Mouse (Mus musculus) layer of hippocampus, adult 8-10 months (tissue): ENCODE data around the gene Baz1b. TPM values are rescaled to one million over a fixed set of nuclear protein-coding genes. Genes with fewer than 3 reads are reported as not detected.

ENCODE experiments used
- DNase-seq, 2 experiments: peaks; one replicate each; pipeline ENCODE4 v3.0.0; 2022; ENCODE audit warnings: low spot score in 2 of 2
- total RNA-seq, 4 experiments: library from RNA; stranded (reverse); gene quantifications; 2 replicates each; pipeline ENCODE4 v1.2.4; 2022

Gene Baz1b
- 10 to 100 TPM; 67.3 to 95.8 (median 83.4) TPM for total RNA-seq

DNA sequence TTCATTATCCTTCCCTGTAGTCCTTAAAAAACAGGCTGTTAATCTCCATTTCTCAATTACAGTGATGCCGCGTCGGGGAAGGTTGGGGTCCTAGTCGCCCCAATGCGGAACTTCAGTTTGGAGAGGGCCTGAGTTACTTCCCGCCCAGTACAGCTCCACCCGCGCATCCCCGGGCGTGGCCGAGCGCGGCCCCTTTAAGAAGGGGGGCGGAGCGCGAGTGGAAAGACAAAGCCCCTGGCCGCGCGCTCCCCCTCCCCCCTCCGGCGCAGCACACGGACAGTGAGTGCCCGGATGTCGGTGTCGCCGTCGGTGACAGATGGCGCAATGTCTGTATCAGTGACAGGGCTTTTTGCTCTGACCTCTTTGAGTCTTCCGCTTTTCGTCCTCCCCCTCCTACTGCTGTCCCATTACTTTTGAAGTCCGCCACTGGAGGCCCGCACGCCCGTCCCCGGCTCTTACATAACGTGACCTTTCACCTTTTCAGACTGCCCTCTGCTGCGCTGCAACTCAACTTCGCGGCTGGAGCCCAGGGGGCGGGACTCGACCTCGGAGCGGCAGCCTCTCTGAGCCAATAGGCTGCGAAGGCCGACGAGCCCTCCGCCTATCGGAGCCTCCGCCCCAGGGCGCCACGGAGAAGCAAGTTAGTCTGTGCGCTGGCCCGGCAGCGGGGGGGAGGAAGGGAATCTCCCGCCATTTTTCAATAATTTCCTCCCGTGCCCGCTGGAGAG is at the start of gene Baz1b:
Baz1b (plus strand) TSS at position 644 of the 728 bp plus-strand sequence.
- DNase-seq, result peak; percentile 98

DNA sequence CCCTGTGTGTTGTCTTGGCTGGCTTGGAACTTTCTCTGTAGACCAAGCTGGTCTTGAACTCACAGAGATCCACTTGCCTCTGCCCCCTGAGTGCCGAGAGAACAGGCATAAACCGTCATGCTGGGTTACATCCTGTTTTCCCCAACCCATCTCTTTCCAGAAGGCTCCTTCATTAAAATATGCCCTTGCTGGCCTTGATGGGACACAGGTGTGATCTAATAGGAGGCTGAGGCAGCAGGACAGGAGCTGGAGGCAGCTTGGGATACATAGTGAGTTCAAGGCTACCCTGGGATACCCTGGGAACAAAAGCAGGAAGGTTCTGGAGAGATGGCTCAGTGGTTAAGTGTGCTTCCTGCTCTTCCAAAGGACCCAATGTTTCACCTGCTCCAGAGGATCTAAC is 47.2 kb upstream of the Baz1b start:
- no peak for DNase-seq

DNA sequence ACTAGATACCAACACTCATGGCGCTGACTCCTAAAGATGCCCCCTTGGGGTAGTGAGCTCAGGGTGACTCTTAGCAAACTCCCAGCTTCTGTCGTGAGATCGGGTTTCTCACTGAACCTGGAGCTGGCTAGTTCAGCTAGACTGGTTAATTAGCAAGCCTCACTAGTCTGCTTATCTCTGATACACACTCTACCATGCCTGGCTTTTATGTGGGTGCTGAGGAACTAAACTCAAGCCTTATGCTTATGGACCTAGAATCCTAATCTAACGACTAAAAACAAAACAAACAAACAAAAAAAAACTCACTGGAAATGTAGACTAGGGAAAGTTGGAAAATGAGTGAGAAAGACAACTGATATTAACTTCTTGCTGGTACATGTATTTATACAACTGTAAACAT is 42.6 kb upstream of the Baz1b start:
- no peak for DNase-seq

DNA sequence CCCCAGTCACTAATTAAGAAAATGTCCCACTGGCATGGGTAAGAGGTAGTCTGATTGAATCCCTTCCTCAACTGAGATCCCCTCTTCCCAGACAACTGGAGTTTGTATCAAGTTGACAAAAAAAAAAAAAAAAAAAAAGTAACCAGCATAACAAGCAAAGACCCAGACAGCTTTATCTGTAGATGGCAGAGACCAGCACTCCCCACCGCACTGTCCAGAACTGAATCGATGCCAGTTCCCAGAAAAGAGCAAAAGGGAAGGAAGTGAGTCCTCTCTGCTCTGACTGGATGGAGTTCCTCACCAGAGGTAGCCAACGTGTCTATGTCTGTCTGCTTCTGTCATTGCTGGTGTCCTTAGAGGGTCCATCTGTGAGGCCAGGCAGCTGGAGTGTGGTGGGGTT is 41.5 kb upstream of the Baz1b start:
- no peak for DNase-seq

DNA sequence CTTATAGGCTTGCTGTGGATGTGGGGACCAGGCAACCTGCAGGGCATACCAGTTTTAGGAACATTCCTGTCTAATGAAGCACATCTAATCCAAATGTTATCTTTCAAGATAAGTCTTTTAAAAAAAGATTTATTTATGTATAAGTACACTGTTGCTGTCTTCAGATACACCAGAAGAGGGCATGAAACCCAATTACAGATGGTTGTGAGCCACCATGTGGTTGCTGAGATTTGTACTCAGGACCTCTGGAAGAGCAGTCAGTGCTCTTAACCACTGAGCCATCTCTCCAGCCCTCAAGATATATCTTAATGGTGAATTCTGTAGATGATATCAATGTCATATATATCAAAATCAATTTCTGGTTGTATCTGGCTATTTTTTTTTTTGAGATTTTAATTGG is 41.1 kb upstream of the Baz1b start:
- no peak for DNase-seq

DNA sequence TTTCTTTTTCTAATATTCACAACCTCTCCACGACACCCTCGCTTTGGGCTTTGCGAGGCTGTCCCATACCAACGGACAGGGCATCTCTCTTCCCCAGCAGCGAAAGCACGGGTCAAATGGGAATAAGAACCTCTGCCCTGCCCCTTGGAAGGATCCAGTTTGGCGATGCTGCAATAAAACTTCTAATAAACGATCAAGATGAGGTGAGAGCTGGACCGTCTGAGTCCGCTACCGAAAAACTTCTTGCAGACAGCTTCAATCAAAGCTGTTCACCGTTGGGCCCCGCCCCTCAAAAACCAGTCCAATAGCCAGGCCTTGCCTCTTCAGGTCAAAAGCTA is 38.4 kb upstream of the Baz1b start:
- DNase-seq, result no peak

DNA sequence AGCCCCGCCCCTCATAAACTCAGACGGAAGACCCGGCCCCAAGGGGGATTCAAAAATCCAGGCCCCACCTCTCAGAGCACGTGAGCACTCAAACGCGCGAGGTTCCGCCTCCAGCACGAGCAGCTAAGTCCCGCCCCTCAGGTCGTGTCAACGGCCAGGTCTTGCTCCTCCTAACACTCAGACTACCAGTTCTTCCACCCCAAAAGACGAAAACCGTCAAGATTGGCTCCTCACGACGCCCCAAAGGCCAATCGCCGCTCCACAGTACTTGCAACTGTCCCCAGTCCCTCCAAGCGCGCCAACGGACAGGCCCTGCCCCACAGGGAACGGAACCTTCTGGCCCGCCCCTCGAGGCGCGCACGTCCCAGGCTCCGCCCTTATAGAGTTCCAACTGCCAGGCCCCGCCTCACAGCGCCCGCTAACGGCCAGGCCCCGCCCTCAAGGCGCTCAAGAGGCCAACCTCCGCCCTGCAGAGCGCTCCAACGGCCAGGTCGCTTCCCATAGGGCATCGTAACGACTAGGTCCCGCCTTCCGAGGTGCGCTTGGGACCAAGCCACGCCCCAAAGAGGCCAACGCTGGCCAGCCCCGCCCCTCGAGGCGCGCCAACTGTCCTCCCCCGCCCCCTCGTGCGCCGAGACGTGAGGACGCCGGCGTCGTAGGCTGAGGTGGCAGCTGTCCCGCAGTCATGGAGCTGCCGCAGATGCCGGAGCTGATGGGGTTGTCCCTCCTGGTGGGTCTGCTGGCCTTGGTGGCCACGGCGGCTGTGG is 37.8 kb upstream of the Baz1b start, which contains the start of gene Tbl2:
Tbl2 (plus strand) TSS at position 605 of the 767 bp plus-strand sequence.
- DNase-seq, result peak; percentile 97 to 98

DNA sequence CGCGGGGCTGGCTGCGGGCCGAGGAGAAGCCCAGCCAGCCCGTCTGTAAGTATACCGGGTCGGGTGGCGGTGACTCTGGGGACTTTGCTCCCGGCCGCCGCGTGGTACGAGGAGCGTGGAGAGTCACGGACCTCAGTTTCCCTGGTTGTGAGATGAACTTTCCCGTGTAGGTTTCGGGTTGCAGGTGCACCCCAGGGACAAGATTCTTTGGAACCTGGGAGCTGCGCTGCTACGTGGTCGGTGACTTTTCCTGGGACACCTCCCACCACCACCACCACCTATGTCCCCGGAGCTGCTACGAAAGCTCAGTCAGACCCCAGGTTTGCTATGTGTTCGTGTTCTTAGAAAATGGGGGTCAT is 37.3 kb upstream of the Baz1b start:
- DNase-seq, result no peak

DNA sequence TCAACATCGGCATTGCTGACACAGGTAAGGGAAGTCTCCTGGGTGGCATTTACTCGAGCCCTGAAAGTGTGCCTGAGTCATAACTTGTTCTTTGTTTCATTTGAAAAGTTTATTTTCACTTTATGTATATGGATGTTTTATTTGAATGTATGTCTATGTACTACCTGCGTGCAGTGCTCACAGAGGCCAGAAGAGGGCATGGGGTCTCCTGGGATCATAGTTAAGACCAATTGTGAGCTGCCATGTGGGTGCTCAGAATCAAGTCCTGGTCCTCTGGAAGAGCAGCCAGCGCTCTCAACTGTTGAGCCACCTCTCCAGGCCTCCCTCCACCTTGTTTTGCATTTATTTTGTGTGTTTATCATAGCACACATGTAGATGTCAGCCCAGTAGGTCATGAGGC is 30.6 kb upstream of the Baz1b start:
- DNase-seq, result no peak

DNA sequence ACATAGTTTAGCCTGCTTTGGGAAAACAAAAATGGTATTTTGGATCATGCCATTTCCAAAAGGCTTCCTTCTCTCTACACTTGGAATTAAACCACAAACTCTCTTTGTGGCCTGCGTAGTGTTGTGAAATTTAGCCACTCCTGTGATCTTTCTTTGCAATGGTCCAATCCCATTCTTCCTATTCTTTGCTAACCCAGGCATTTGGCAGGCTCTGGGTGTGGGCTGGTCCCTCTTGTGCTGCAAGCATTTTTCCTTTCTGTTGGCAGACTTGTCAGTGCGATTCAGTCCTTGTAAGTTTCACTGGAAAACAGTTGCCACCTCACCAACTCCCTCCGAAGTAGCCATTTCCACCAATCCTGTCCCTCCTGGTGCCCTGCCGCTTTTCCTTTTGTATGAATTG is 25.8 kb upstream of the Baz1b start:
- DNase-seq, result peak; percentile 47 to 62

DNA sequence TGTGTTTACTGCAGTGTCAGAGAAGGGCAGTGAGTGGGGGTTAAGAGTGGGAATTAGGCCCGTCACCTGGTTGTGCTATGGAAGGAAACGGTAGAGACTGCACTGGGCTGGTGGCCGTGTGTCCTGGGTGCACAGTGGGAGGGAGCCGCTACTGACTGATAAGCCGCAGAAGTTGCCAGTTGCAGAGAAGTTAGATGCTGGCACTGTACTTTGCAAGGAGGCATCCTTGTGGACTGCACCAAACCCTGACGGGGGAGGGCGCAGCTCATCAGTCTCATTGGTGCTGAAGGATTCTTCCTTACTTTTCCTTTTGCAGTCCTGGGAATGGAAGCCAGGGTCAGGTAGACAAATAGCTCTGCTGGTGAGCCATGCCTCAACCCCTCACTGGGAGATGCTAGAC is 25.4 kb upstream of the Baz1b start:
- DNase-seq, result no peak

DNA sequence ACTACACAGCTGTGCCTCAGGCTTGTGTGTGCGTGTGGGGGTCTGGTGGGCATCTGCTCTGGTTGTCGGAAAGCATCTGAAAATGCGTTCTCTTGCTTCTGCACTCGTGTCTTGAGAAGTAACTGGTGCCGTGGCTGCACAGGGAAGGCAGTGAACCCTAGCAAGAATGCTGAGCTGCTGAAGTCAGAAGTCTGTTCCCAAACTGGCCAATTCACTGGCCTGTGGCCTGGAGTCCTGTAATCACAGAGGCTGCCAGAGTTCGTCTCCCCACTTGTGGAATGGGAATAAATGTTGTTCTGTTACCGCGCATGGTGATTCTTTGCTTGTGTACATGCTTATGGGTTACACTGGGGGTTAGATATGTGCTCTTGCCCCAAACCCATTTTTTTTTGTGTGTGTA is 24.7 kb upstream of the Baz1b start:
- DNase-seq, result no peak

DNA sequence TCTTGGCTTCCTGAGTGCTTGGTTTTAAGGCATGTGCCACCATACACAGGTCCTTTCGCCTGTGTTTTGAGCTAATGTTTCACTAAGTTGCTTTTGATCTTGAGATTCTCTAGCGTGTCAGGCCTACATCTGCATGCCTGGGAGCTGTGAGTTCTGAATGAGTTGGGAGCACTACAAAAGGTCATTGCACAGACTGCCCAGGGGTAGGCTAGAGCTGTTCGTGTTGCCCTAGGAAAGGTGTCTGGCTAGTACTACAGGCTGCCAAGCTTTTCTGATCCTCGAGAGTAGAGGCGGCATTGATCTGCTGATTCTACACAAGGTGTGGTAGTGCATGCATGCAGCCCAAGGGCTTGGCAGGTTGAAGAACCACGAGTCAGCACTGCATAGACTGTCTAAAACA is 24.2 kb upstream of the Baz1b start:
- DNase-seq, result no peak

DNA sequence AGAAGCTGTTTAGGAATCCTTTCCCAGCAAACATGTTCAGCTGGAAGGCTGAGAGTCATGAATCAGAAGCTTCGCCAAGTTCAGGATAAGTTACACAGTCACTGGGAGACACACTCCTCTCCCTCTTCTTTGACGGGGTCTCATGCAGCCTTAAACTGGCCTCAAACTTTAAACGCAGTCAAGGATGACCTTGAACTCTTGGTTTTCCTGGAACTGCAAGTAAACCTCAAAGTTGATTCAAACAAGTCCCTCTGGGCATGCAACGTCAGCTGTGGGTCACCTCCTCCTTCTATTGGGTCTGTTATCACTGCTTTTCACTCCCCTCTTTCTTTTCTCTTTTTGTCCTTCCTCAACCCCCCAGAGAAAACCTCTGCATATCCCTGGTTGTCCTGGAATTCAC is 20.2 kb upstream of the Baz1b start:
- DNase-seq, result no peak

DNA sequence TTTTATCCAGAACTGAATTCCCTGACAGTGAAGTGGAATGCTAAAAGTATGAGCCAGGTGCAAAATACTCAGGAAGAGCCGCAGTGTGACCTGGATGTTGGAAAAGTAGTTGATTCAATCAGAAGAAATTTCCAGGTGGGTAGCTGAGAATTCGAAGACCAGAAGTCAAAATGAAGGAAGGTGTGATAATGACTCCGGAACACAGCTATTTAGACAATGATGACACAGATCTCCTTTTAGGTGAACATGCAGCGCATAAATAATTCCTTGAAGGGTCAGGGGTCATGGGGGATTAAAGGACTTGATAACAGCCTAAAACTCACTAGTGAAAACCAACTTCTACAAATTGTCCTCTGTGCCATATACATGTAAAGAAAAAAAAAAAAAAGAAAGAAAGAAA is 19.6 kb upstream of the Baz1b start:
- no peak for DNase-seq

DNA sequence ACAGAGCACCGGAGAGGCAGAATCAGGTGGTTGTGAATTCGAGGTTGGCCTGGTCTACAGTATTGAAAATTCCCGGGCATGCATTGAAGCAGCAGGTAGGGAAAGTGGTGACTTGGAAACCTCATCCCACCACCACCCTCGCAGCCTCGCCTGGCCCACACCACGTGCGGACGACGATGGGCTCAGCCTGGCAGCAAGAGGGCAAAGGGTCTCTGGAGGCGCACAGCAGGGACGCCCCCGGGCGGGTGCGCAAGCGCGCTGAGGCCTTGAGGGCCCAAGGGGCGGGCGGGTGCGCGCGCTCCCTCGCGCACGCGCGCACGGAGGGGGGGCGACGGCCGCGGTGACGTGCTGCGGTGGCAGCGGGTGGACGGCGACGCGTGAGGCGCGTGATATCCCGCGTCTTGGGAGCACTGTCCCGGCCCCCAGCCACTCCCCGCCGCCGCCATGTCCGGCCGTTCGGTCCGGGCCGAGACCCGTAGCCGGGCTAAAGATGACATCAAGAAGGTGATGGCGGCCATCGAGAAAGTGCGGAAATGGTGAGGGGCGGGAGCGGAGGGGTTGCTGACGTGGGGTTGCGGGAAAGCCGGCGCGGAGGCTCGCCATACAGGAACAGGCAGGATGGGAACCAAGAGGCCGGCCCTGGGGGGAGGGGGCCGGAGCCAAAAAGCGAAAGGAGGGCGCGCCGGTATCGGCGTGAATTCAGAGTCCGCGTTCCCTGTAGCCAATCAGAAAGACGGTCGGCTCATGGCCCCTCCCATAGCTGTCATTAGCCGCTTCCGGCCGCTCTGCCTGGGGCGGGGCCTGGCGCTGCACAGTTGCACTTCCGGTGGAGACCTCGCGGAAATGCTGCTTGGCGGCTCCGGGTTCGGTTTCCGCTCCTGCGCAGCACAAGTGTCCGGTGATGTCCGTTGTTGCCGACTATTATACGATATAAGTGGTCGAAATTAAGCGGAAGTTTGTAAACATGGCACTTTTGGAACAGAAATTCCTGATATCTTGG is 18.7 kb upstream of the Baz1b start, which contains the start of gene Bcl7b:
Bcl7b (plus strand) TSS at position 221 of the 1,000 bp plus-strand sequence.
- DNase-seq, result peak; percentile 96

DNA sequence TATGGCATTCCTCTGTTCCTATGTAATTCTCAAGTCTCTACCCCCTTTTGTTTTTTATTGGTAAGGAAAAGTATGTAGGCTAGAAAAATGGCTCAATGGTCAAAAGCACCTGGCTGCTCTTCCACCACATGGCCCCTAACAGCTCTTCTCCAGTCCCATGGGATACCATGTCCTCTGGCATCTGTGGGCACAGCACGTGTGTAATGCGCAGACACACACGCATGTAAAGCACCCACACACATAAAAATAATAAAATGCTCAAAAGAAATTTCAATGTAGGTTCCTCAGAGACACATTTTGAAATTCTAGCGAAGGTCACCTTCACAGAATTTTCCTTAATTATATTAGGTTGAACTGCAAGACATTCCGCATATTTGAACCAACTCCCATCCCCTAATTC is 17.6 kb upstream of the Baz1b start:
- DNase-seq, result no peak

DNA sequence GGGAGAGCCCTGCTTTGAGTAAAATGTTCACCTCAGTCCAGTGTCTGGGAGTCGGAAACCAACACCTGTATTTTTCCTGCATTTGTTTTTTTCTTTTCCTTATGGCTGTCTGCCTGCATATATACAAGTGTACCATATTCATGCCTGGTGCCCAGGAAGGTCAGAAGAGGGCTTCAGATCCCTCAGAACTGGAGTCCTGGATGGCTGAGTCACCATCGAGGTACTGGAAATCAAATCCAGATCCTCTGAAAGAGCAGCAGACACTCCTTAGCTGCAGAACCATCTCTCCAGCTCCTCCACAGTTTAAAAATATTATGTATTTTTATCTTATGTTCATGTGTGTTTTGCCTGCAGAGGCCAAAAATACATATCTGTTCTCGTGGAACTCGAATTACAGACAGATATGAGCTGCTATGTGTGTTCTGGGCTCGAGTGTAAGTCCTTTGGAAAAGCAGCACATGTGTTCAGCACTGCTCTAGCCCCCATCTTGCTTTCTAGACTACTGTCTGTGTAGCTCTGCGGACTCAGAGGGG is 15.3 kb upstream of the Baz1b start:
- no peak for DNase-seq

DNA sequence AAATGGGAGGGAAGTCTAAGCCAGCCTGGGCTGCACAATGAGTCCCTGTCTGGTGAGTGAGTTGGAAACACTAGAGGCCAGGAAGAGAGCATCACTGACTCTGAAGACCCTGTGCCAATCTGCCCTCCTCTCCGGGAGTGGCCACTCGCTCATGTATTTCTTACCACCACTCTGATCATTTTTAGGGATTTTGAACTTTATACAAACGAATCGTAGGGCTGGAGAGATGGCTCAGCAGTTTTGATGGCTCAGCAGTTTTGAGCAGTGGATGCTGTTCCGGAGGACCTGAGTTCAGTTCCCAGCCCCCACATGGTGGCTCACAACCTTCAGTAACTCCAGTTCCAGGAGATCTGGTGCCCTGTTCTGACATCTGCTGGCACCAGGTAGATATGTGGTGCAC is 14.1 kb upstream of the Baz1b start:
- no peak for DNase-seq

DNA sequence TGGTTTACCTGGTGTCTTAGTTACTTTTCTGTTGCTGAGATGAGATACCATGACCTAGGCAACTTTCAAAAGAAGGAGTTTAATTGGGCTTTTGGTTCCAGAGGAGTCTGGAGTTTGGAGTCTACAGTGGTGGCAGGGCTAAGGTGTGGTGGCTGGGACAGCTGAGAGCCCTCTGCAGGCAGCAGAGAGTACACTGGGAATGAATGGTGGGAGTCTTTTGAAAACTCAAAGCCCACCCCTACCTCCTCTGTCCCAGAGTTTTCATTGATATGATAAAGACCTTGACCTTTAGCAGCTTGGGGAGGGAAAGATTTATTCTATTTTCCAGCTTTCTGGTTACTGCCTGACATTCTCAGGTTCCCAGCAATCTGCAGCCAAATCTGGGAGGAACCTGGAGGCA is 12.0 kb upstream of the Baz1b start:
- DNase-seq, result no peak

DNA sequence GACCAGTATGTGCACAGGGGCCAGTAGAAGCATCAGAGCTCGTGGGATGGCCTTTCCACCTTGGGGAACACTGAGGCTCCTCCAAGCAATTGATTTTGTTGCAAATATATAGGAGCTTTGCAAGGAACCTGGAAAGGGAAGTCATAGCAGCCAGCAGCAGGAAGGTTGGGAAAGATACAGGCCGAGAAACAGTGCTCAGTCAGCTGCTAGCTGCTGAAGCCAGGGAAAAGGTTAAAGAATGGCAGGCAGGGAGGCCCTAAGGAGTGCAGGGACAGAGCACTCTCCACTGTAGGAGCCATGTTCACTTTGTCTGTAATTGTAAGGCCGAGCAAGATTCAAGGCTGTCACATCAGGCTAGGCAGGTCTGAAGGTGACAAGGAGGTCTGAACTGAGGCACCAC is 8.5 kb upstream of the Baz1b start:
- DNase-seq, result no peak

DNA sequence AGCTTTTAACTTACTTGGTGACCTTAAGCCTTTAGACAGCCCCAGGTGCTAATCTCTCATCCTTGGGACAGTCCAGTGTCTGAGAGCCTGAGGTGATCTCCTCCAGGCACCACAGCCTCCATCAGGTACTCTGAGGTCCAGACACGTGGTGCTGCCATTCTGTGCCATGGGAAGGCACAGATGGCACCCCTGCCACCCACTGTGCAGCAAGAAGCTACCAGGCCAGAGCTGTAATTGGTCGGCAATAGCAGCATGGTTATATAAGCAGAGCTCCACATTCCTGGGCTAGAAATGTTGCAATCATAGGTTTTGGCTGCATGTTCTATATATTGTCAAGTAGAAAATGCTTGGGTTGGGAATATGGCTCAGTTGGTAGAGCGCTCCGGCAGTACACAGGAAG is 8.1 kb upstream of the Baz1b start:
- DNase-seq, result peak; percentile 65 to 70
